Mouse (Mus musculus): Measurements from ENCODE around the gene Utp6. TPM values are rescaled to one million over a fixed set of nuclear protein-coding genes. Genes with fewer than 3 reads are reported as not detected.

Gene Utp6
- total RNA-seq, 4 experiments from 2014 or later, result 25.7 to 35.9 (median 28.6) TPM

- no peak for DNase-seq (ENCODE audit: low spot score in 2 of 2)
Measured at GRCm38 (mm10) chr11:79962877-79963183, 640 bp upstream of the Utp6 start.

- no peak for DNase-seq (ENCODE audit: low spot score in 2 of 2)
Measured at GRCm38 (mm10) chr11:79961346-79962124, 655 bp downstream of the Utp6 start.

GRCm38 (mm10) chr11:79947265-79947664 is 14.9 kb downstream of the Utp6 start:
- no peak for DNase-seq (ENCODE audit: low spot score in 2 of 2)

GRCm38 (mm10) chr11:79943601-79944000 is 18.6 kb downstream of the Utp6 start:
- no peak for DNase-seq (ENCODE audit: low spot score in 2 of 2)

GRCm38 (mm10) chr11:79943136-79943535 is 19.1 kb downstream of the Utp6 start:
- no peak for DNase-seq (ENCODE audit: low spot score in 2 of 2)

GRCm38 (mm10) chr11:79935766-79936165 is 26.4 kb downstream of the Utp6 start:
- DNase-seq (ENCODE audit: low spot score in 2 of 2), result no peak

- DNase-seq (ENCODE audit: low spot score in 2 of 2), result no peak
Measured at GRCm38 (mm10) chr11:79922766-79923165, 39.4 kb downstream of the Utp6 start.

- DNase-seq (ENCODE audit: low spot score in 2 of 2), result no peak
Measured at GRCm38 (mm10) chr11:79922157-79922556, 40.0 kb downstream of the Utp6 start.

- DNase-seq (ENCODE audit: low spot score in 2 of 2), result no peak
Measured at GRCm38 (mm10) chr11:79920505-79921025, 41.6 kb downstream of the Utp6 start.

GRCm38 (mm10) chr11:79919685-79920504 is 42.3 kb downstream of the Utp6 start:
- peak; percentile 70 to 88 for DNase-seq (ENCODE audit: low spot score in 2 of 2)

- no peak for DNase-seq (ENCODE audit: low spot score in 2 of 2)
Measured at GRCm38 (mm10) chr11:79915696-79916349, 46.4 kb downstream of the Utp6 start.

- peak; percentile 20 to 66 for DNase-seq (ENCODE audit: low spot score in 2 of 2)
Measured at GRCm38 (mm10) chr11:79908600-79909483, 53.3 kb downstream of the Utp6 start.

- no peak for DNase-seq (ENCODE audit: low spot score in 2 of 2)
Measured at GRCm38 (mm10) chr11:79906920-79907319, 55.3 kb downstream of the Utp6 start.

- no peak for DNase-seq (ENCODE audit: low spot score in 2 of 2)
Measured at GRCm38 (mm10) chr11:79902881-79903481, 59.2 kb downstream of the Utp6 start.

- DNase-seq (ENCODE audit: low spot score in 2 of 2), result no peak
Measured at GRCm38 (mm10) chr11:79901146-79901545, 61.0 kb downstream of the Utp6 start.

GRCm38 (mm10) chr11:79892259-79892658 is 69.9 kb downstream of the Utp6 start:
- DNase-seq (ENCODE audit: low spot score in 2 of 2), result peak in 1 of 2 experiments; percentile 16

GRCm38 (mm10) chr11:79890822-79891221 is 71.4 kb downstream of the Utp6 start:
- no peak for DNase-seq (ENCODE audit: low spot score in 2 of 2)

- DNase-seq (ENCODE audit: low spot score in 2 of 2), result no peak
Measured at GRCm38 (mm10) chr11:79886961-79887360, 75.2 kb downstream of the Utp6 start.

- DNase-seq (ENCODE audit: low spot score in 2 of 2), result no peak
Measured at GRCm38 (mm10) chr11:79886395-79886794, 75.8 kb downstream of the Utp6 start.

GRCm38 (mm10) chr11:79885713-79886393 is 76.3 kb downstream of the Utp6 start:
- no peak for DNase-seq (ENCODE audit: low spot score in 2 of 2)

All from layer of hippocampus, adult 8-10 months (tissue).